Mouse (Mus musculus): Measurements from ENCODE around the gene Tmbim6.

DNA sequence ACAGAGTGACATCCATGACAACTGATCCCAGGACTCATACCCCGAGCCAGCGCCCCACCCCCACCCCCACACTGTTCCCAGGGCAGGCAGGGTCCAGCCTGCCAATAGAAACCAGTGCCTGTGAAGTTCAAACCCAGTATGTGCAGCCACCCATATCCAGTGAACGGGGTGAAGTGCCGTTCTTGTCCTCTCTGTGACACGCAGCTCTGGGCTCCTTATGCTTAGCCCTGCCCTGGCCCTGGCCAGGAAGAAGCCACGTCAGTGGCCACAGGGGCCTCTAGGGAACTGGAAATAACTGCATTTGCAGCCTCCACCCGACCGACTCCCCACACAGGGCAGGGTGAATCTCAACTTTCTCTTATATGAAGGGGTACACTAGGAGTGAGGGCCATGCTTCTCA lies 39.3 kb downstream of the Tmbim6 start:
- no peak for TF ChIP-seq CTCF (IDR thresholded peaks at IDR 0.05; ENCODE audit: low read depth, low read length)
- TF ChIP-seq GATA1 (IDR thresholded peaks at IDR 0.05; ENCODE audit: borderline replicate concordance, low read length) = no peak
- no peak for TF ChIP-seq TAL1 (conservative IDR thresholded peaks at IDR 0.05; ENCODE audit: low read depth, low read length)
- TF ChIP-seq POLR2AphosphoS5 (IDR thresholded peaks at IDR 0.05; ENCODE audit: insufficient replicate concordance, low read depth, low read length) = no peak
